Mouse (Mus musculus): Measurements from ENCODE around the gene Prkci. TPM values are rescaled to one million over a fixed set of nuclear protein-coding genes. Genes with fewer than 3 reads are reported as not detected.

Prkci gene
- total RNA-seq, 1 experiment, result 95.2 TPM

DNA sequence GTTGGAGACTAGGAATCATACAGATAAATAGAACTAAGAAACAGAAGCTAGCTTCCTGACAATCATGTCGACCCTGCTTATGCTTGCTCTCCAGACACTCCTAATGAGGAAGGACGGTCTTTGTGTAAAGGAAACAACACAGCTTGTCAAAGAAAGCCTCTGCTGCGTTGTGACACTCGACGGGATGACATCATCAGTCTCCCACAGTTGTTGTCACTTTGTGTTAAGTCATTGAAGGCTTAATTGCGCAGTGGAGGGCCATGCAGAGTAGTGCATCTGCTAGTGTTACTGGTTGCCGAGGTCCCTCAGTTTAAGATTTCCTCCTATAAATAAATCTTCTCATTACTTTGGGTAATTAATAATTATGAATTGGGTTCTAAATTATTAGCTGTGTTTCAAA is 54.8 kb downstream of the Prkci start:
- Histone ChIP-seq H3K4me1 (ENCODE audit: control insufficient read depth in 2 of 2, insufficient read depth in 2 of 2, low read length in 2 of 2, poor library complexity in 1 of 2) (peaks cover 4 to 10% of the 10 kb centered on the region in 2 experiments; a peak in 2 of 4 replicates), H3K36me3 (ENCODE audit: control insufficient read depth, insufficient read depth, low read length, poor library complexity, severe bottlenecking) (peaks cover 21% of the 10 kb centered on the region), H3K27ac (ENCODE audit: insufficient read depth, low read depth, low read length, poor library complexity, severe bottlenecking) (no peak overlapping the region), H3K9ac (ENCODE audit: insufficient read depth, low read depth, low read length, poor library complexity, severe bottlenecking) (no peak overlapping the region), H3K4me3 (ENCODE audit: insufficient read depth in 1 of 2, low read depth in 1 of 2, low read length in 2 of 2, poor library complexity in 1 of 2, severe bottlenecking in 1 of 2) (no peak overlapping the region), H3K9me3 (ENCODE audit: control insufficient read depth, insufficient read depth, low read depth, low read length) (no peaks in the 10 kb centered on the region)
- in situ Hi-C loops (cut with MboI; ENCODE audit: low sequenced_read_pairs in 2 of 2, unreplicated experiment in 2 of 2), result loop anchor here in 1 of 2 experiments (10.0 kb wide), 1 partner anchor 84 kb away; no protein-coding TSS in a partner anchor
- DNase-seq (ENCODE audit: low read depth, low spot score), result no peak
- TF ChIP-seq HCFC1 (IDR thresholded peaks at IDR 0.05; ENCODE audit: borderline replicate concordance, insufficient read depth, low read length) (no peak), ZC3H11A (IDR thresholded peaks at IDR 0.05; ENCODE audit: borderline replicate concordance, low read depth, low read length) (no peak), MAFK (IDR thresholded peaks at IDR 0.05; ENCODE audit: insufficient read depth, low read depth, low read length) (no peak)

DNA sequence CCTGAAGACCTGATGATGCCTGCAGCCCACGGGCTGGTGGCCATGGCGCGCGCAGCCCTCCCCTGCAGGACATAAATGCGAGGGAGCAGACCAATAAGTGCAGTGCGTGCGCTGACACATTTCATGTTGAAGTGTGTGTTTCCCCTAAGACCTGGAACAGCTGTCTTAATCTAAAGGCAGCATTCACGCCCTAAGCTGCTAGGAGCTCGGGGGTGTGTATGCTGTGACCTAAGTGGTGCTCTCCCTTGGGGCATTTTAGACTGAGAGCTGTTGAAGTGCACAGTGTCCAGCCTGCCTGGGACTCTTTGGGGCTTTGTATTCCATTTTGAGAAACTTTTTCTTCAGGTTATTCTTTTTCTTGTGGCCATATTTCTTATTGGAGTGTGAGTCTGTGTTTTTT is 56.2 kb downstream of the Prkci start:
- Histone ChIP-seq H3K4me3 (ENCODE audit: insufficient read depth in 1 of 2, low read depth in 1 of 2, low read length in 2 of 2, poor library complexity in 1 of 2, severe bottlenecking in 1 of 2) (no peak overlapping the region), H3K9ac (ENCODE audit: insufficient read depth, low read depth, low read length, poor library complexity, severe bottlenecking) (no peak overlapping the region), H3K4me1 (ENCODE audit: control insufficient read depth in 2 of 2, insufficient read depth in 2 of 2, low read length in 2 of 2, poor library complexity in 1 of 2) (peaks cover 4 to 10% of the 10 kb centered on the region in 2 experiments; a peak in 2 of 4 replicates), H3K27ac (ENCODE audit: insufficient read depth, low read depth, low read length, poor library complexity, severe bottlenecking) (no peak overlapping the region), H3K36me3 (ENCODE audit: control insufficient read depth, insufficient read depth, low read length, poor library complexity, severe bottlenecking) (peaks cover 17% of the 10 kb centered on the region), H3K9me3 (ENCODE audit: control insufficient read depth, insufficient read depth, low read depth, low read length) (no peaks in the 10 kb centered on the region)
- in situ Hi-C loops (cut with MboI; ENCODE audit: low sequenced_read_pairs in 2 of 2, unreplicated experiment in 2 of 2), result loop anchor here in 1 of 2 experiments (10.0 kb wide), 1 partner anchor 83 kb away; no protein-coding TSS in a partner anchor
- TF ChIP-seq HCFC1 (IDR thresholded peaks at IDR 0.05; ENCODE audit: borderline replicate concordance, insufficient read depth, low read length) (no peak), MAFK (IDR thresholded peaks at IDR 0.05; ENCODE audit: insufficient read depth, low read depth, low read length) (no peak), ZC3H11A (IDR thresholded peaks at IDR 0.05; ENCODE audit: borderline replicate concordance, low read depth, low read length) (no peak), CHD2 (IDR thresholded peaks at IDR 0.05; ENCODE audit: low read depth, low read length) (no peak), ZNF384 (IDR thresholded peaks at IDR 0.05; ENCODE audit: low read depth, low read length) (no peak)
- no peak for DNase-seq (ENCODE audit: low read depth, low spot score)

DNA sequence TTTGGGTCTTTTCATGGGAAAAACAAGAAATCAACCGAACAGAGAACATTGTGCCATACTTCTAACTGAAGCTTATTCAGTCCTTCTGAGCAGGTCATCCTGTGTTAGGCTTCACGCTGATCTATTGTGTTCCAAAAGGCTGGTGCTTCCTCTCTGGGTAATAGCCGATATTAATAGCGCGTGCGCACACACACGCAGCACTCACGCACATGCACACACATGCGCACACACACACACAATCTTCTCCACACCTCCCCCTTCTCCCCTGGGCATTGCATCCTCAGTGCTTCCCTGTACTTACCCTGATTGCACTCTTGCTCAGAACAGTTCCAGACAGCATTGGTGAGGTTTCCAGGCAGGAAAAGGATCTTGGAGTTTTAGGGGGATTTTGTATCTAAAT is 57.6 kb downstream of the Prkci start:
- H3K9ac ChIP-seq (ENCODE audit: insufficient read depth, low read depth, low read length, poor library complexity, severe bottlenecking), result no peak overlapping the region
- peaks cover 4 to 10% of the 10 kb centered on the region in 2 experiments; a peak in 2 of 4 replicates for H3K4me1 ChIP-seq (ENCODE audit: control insufficient read depth in 2 of 2, insufficient read depth in 2 of 2, low read length in 2 of 2, poor library complexity in 1 of 2)
- H3K9me3 ChIP-seq (ENCODE audit: control insufficient read depth, insufficient read depth, low read depth, low read length), result no peaks in the 10 kb centered on the region
- DNase-seq (ENCODE audit: low read depth, low spot score), result no peak
- TF ChIP-seq ZNF384 (IDR thresholded peaks at IDR 0.05; ENCODE audit: low read depth, low read length), result no peak
- no peak for TF ChIP-seq CHD2 (IDR thresholded peaks at IDR 0.05; ENCODE audit: low read depth, low read length)
- no peak for TF ChIP-seq ZC3H11A (IDR thresholded peaks at IDR 0.05; ENCODE audit: borderline replicate concordance, low read depth, low read length)
- no peak for TF ChIP-seq HCFC1 (IDR thresholded peaks at IDR 0.05; ENCODE audit: borderline replicate concordance, insufficient read depth, low read length)
- no peak for TF ChIP-seq MAFK (IDR thresholded peaks at IDR 0.05; ENCODE audit: insufficient read depth, low read depth, low read length)
- H3K4me3 ChIP-seq (ENCODE audit: insufficient read depth in 1 of 2, low read depth in 1 of 2, low read length in 2 of 2, poor library complexity in 1 of 2, severe bottlenecking in 1 of 2), result no peak overlapping the region
- H3K36me3 ChIP-seq (ENCODE audit: control insufficient read depth, insufficient read depth, low read length, poor library complexity, severe bottlenecking), result peaks cover 10% of the 10 kb centered on the region
- H3K27ac ChIP-seq (ENCODE audit: insufficient read depth, low read depth, low read length, poor library complexity, severe bottlenecking), result no peak overlapping the region; the same call in 1 of the 2 replicates
- in situ Hi-C loops (cut with MboI; ENCODE audit: low sequenced_read_pairs in 2 of 2, unreplicated experiment in 2 of 2), result loop anchor here in 1 of 2 experiments (10.0 kb wide), 1 partner anchor 82 kb away; no protein-coding TSS in a partner anchor

DNA sequence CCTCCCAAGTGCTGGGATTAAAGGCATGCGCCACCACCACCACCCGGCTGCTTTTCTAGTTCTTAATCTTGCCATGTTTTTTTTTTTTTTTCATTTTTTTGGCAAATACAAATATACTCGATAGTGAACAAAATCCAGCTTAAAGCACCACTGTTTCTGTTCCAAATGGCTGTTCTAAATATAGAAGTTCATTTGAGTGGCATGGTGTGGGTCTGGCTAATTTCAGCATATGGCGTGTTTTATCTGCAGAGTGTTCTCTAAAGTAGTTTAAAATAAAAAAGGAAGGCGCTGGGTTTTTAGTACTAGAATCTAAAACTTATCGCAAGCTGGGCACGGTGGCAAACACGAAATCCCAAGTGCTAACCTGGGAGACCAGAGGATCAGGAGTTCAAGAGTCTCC is 59.3 kb downstream of the Prkci start:
- Histone ChIP-seq H3K9ac (ENCODE audit: insufficient read depth, low read depth, low read length, poor library complexity, severe bottlenecking) (no peak overlapping the region), H3K4me1 (ENCODE audit: control insufficient read depth in 2 of 2, insufficient read depth in 2 of 2, low read length in 2 of 2, poor library complexity in 1 of 2) (peaks cover 4 to 10% of the 10 kb centered on the region in 2 experiments; a peak in 2 of 4 replicates), H3K9me3 (ENCODE audit: control insufficient read depth, insufficient read depth, low read depth, low read length) (no peaks in the 10 kb centered on the region), H3K27ac (ENCODE audit: insufficient read depth, low read depth, low read length, poor library complexity, severe bottlenecking) (no peak overlapping the region), H3K4me3 (ENCODE audit: insufficient read depth in 1 of 2, low read depth in 1 of 2, low read length in 2 of 2, poor library complexity in 1 of 2, severe bottlenecking in 1 of 2) (no peak overlapping the region), H3K36me3 (ENCODE audit: control insufficient read depth, insufficient read depth, low read length, poor library complexity, severe bottlenecking) (peaks cover 5% of the 10 kb centered on the region)
- in situ Hi-C loops (cut with MboI; ENCODE audit: low sequenced_read_pairs in 2 of 2, unreplicated experiment in 2 of 2), result loop anchor here (5.0 to 10.0 kb wide), 2 partner anchors 77 to 80 kb away; no protein-coding TSS in a partner anchor
- TF ChIP-seq ZC3H11A (IDR thresholded peaks at IDR 0.05; ENCODE audit: borderline replicate concordance, low read depth, low read length), result no peak
- no peak for TF ChIP-seq HCFC1 (IDR thresholded peaks at IDR 0.05; ENCODE audit: borderline replicate concordance, insufficient read depth, low read length)
- TF ChIP-seq ZNF384 (IDR thresholded peaks at IDR 0.05; ENCODE audit: low read depth, low read length), result 0 out of 2 replicates have a peak, but pooled peaks have one; percentile 33
- no peak for TF ChIP-seq MAFK (IDR thresholded peaks at IDR 0.05; ENCODE audit: insufficient read depth, low read depth, low read length)
- no peak for TF ChIP-seq CHD2 (IDR thresholded peaks at IDR 0.05; ENCODE audit: low read depth, low read length)
- no peak for DNase-seq (ENCODE audit: low read depth, low spot score)

All from ES-E14 (cell line).